In genomic region chr5:137077187-137077586, GRCm38 (mm10) we compare ENCODE assay signal across 17 mouse cellular contexts. TPM values are rescaled to one million over a fixed set of nuclear protein-coding genes. Genes with fewer than 3 reads are reported as not detected.
DNase-seq lines count a peak whose midpoint lies in the region; ATAC-seq and TF ChIP-seq lines count a peak whose summit lies in the region.
"Had no signal": no experiment of that assay in that cellular context is flagged by ENCODE, and none has a peak within 500 bp of the region (broad histone marks: within the 10 kb centered on the region; RNA-seq: fewer than 3 reads in every experiment).

No protein-coding gene starts in this region.

- no peak overlapping the region for H3K4me3 ChIP-seq in gastrocnemius, adult 2 months
- no peak overlapping the region for H3K4me3 ChIP-seq in intestine, embryonic 14.5 days (ENCODE audit: low read depth, low read length)
- no peak overlapping the region for H3K4me3 ChIP-seq in intestine, postnatal 0 days (ENCODE audit: low read depth, low read length)
- H3K4me3 ChIP-seq in C2C12 (ENCODE audit: insufficient read depth, poor library complexity, severe bottlenecking) = no peak overlapping the region
- H3K4me3 ChIP-seq in intestine, embryonic 16.5 days (ENCODE audit: low read length) = no peak overlapping the region
- H3K4me3 ChIP-seq: limb, embryonic 10.5 days; liver, embryonic 13.5 days had no signal

- H3K79me3 ChIP-seq in C2C12 (ENCODE audit: low read depth) = peaks cover 2% of the 10 kb centered on the region

- no peak for DNase-seq in gastrocnemius, adult 2 months
- no peak for DNase-seq in gastrocnemius, postnatal 4 days (ENCODE audit: low spot score in 2 of 2)
- DNase-seq in intestine, embryonic 14.5 days (ENCODE audit: low spot score) = no peak
- no peak for DNase-seq in cerebellum, postnatal 10 days
- no peak for DNase-seq in right cerebral cortex, adult 18-20 months
- DNase-seq: forebrain, postnatal 0 days; liver, embryonic 13.5 days; midbrain, embryonic 14.5 days; right cerebral cortex, postnatal 14 days; thymus, postnatal 25 days had no signal

- H3ac ChIP-seq in C2C12 (ENCODE audit: control insufficient read depth, insufficient read length, low read depth) = no peak overlapping the region

- H3K27ac ChIP-seq in gastrocnemius, adult 2 months = peak overlapping the region; percentile 94
- H3K27ac ChIP-seq in intestine, embryonic 14.5 days (ENCODE audit: low read depth) = peak overlapping the region; percentile 33; the same call in 1 of the 2 replicates
- no peak overlapping the region for H3K27ac ChIP-seq in intestine, postnatal 0 days (ENCODE audit: low read depth, low read length)
- H3K27ac ChIP-seq in intestine, embryonic 16.5 days (ENCODE audit: low read length) = 0 out of 2 replicates have a peak overlapping the region, but pooled peaks have one; percentile 25
- H3K27ac ChIP-seq: hindbrain, embryonic 14.5 days; limb, embryonic 10.5 days had no signal

- no peak overlapping the region for H3K9ac ChIP-seq in intestine, embryonic 14.5 days (ENCODE audit: low read length)
- no peak overlapping the region for H3K9ac ChIP-seq in intestine, postnatal 0 days (ENCODE audit: low read depth, low read length)
- H3K9ac ChIP-seq in intestine, embryonic 16.5 days (ENCODE audit: low read depth, low read length) = no peak overlapping the region
- H3K9ac ChIP-seq: forebrain, postnatal 0 days; hindbrain, embryonic 14.5 days; liver, embryonic 13.5 days had no signal

- H3K9me3 ChIP-seq in intestine, embryonic 14.5 days (ENCODE audit: control insufficient read depth, low read length) = no peaks in the 10 kb centered on the region
- no peaks in the 10 kb centered on the region for H3K9me3 ChIP-seq in intestine, postnatal 0 days (ENCODE audit: control insufficient read depth)
- no peaks in the 10 kb centered on the region for H3K9me3 ChIP-seq in intestine, embryonic 16.5 days (ENCODE audit: control insufficient read depth, low read length)
- H3K9me3 ChIP-seq: limb, embryonic 10.5 days; liver, embryonic 13.5 days had no signal

- H3K4me2 ChIP-seq in intestine, embryonic 14.5 days (ENCODE audit: low read length) = no peak overlapping the region
- H3K4me2 ChIP-seq in intestine, postnatal 0 days (replicated peaks; ENCODE audit: low read depth) = no peak overlapping the region
- H3K4me2 ChIP-seq in intestine, embryonic 16.5 days (ENCODE audit: low read depth, low read length) = no peak overlapping the region
- H3K4me2 ChIP-seq: hindbrain, embryonic 14.5 days had no signal

- TF ChIP-seq CTCF in gastrocnemius, adult 2 months (IDR thresholded peaks at IDR 0.05) = no peak
- no peak for TF ChIP-seq CTCF in intestine, postnatal 0 days (IDR thresholded peaks at IDR 0.05; ENCODE audit: low read depth)
- TF ChIP-seq CTCF in C2C12 (IDR thresholded peaks at IDR 0.05; ENCODE audit: control insufficient read depth, insufficient read depth, insufficient read length) = no peak

- no peak for ATAC-seq in intestine, embryonic 14.5 days (replicated peaks; ENCODE audit: low FRiP score, low TSS enrichment, low read depth)
- no peak for ATAC-seq in intestine, postnatal 0 days
- ATAC-seq in intestine, embryonic 16.5 days = no peak
- ATAC-seq: forebrain, postnatal 0 days had no signal

- H3K4me1 ChIP-seq in intestine, embryonic 14.5 days (replicated peaks; ENCODE audit: control insufficient read depth, insufficient read depth, low read length) = peaks cover 29% of the 10 kb centered on the region; the same call in 1 of the 2 replicates
- H3K4me1 ChIP-seq in intestine, postnatal 0 days (replicated peaks; ENCODE audit: control insufficient read depth, insufficient read depth, low read length) = no peaks in the 10 kb centered on the region
- H3K4me1 ChIP-seq in intestine, embryonic 16.5 days (ENCODE audit: control insufficient read depth, insufficient read depth, low read length) = peaks cover 47% of the 10 kb centered on the region

- no peaks in the 10 kb centered on the region for H3K36me3 ChIP-seq in intestine, embryonic 14.5 days (ENCODE audit: control insufficient read depth, insufficient read depth, low read length)
- H3K36me3 ChIP-seq in intestine, postnatal 0 days (ENCODE audit: control insufficient read depth, insufficient read depth) = no peaks in the 10 kb centered on the region
- H3K36me3 ChIP-seq in C2C12 (ENCODE audit: control insufficient read depth, insufficient read depth) = no peaks in the 10 kb centered on the region
- no peaks in the 10 kb centered on the region for H3K36me3 ChIP-seq in intestine, embryonic 16.5 days (ENCODE audit: control insufficient read depth, insufficient read depth, low read length)
- H3K36me3 ChIP-seq: limb, embryonic 10.5 days; liver, embryonic 13.5 days had no signal

- intact Hi-C loops in gastrocnemius, adult 2 months (cut with DNase I) = no loop called here

- H3K79me2 ChIP-seq in C2C12 (ENCODE audit: control insufficient read depth, insufficient read depth) = peaks cover 1% of the 10 kb centered on the region

- no peaks in the 10 kb centered on the region for H3K27me3 ChIP-seq in intestine, embryonic 14.5 days (replicated peaks; ENCODE audit: control insufficient read depth, insufficient read depth, low read length)
- no peaks in the 10 kb centered on the region for H3K27me3 ChIP-seq in intestine, postnatal 0 days (replicated peaks; ENCODE audit: control insufficient read depth, insufficient read depth, low read length)
- H3K27me3 ChIP-seq in C2C12 (ENCODE audit: control insufficient read depth, insufficient read depth, insufficient read length) = no peaks in the 10 kb centered on the region
- H3K27me3 ChIP-seq in intestine, embryonic 16.5 days (replicated peaks; ENCODE audit: control insufficient read depth, insufficient read depth, low read length) = no peaks in the 10 kb centered on the region
- H3K27me3 ChIP-seq: liver, embryonic 13.5 days had no signal

- WGBS in intestine, embryonic 14.5 days = 86% methylated on average over 7 of the region's 7 CpGs
- WGBS in intestine, postnatal 0 days = 79% methylated on average over 7 of the region's 7 CpGs
- 76% methylated on average over 7 of the region's 7 CpGs for WGBS in intestine, embryonic 16.5 days

TF ChIP-seq in C2C12, 6 proteins besides CTCF, POLR2A, EP300 and RAD21:
- TF ChIP-seq MAX (IDR thresholded peaks at IDR 0.05) (no peak), CEBPB (IDR thresholded peaks at IDR 0.05; ENCODE audit: low read depth) (peak; percentile 69), MYOG (IDR thresholded peaks at IDR 0.05; ENCODE audit: control insufficient read depth, extremely low read depth, insufficient read length) (no peak), MYOD1 (IDR thresholded peaks at IDR 0.05; ENCODE audit: control insufficient read depth, insufficient read length, low read depth) (no peak)

RNA-seq across cellular contexts. Expression of gene Serpine1, which starts 5.1 kb away (rescaled TPM):
- 1 to 10 TPM; 2.5 to 2.8 TPM for total RNA-seq in gastrocnemius, adult 2 months (2021)
- total RNA-seq in gastrocnemius, postnatal 4 days (2021) = 1 to 10 TPM; 3.6 to 4.9 TPM
- polyA plus RNA-seq in intestine, embryonic 14.5 days (2014; fragmentation: Nextera tagmentation; extraction: Ambion mirVana) = 0.34 and 0.36 TPM in 2 replicates
- 0.20 and 0.22 TPM in 2 replicates for polyA plus RNA-seq in intestine, postnatal 0 days (2015; fragmentation: Nextera tagmentation; extraction: Ambion mirVana)
- polyA plus RNA-seq in C2C12 (2012; fragmentation: generic; extraction: Trizol) = 131 TPM
- polyA plus RNA-seq in intestine, embryonic 16.5 days (2015; fragmentation: Nextera tagmentation; extraction: Ambion mirVana) = 0.24 and 0.29 TPM in 2 replicates

RNA-seq across cellular contexts. Expression of gene Ap1s1, which starts 31.3 kb away (rescaled TPM):
- total RNA-seq in gastrocnemius, adult 2 months (2021) = 10 to 100 TPM; 12.4 to 19.2 TPM
- 10 to 100 TPM; 67.3 to 68.0 TPM for total RNA-seq in gastrocnemius, postnatal 4 days (2021)
- 188 and 189 TPM in 2 replicates for polyA plus RNA-seq in intestine, embryonic 14.5 days (2014; fragmentation: Nextera tagmentation; extraction: Ambion mirVana)
- polyA plus RNA-seq in intestine, postnatal 0 days (2015; fragmentation: Nextera tagmentation; extraction: Ambion mirVana) = 229 and 232 TPM in 2 replicates
- 360 TPM for polyA plus RNA-seq in C2C12 (2012; fragmentation: generic; extraction: Trizol)
- polyA plus RNA-seq in intestine, embryonic 16.5 days (2015; fragmentation: Nextera tagmentation; extraction: Ambion mirVana) = 284 and 285 TPM in 2 replicates

RNA-seq across cellular contexts. Expression of gene Trim56, which starts 38.8 kb away (rescaled TPM):
- 1 to 10 TPM; 7.5 to 9.3 TPM for total RNA-seq in gastrocnemius, adult 2 months (2021)
- 10 to 100 TPM; 13.6 to 13.8 TPM for total RNA-seq in gastrocnemius, postnatal 4 days (2021)
- 8.5 and 9.7 TPM in 2 replicates for polyA plus RNA-seq in intestine, embryonic 14.5 days (2014; fragmentation: Nextera tagmentation; extraction: Ambion mirVana)
- 7.3 and 7.7 TPM in 2 replicates for polyA plus RNA-seq in intestine, postnatal 0 days (2015; fragmentation: Nextera tagmentation; extraction: Ambion mirVana)
- polyA plus RNA-seq in C2C12 (2012; fragmentation: generic; extraction: Trizol) = 7.4 TPM
- polyA plus RNA-seq in intestine, embryonic 16.5 days (2015; fragmentation: Nextera tagmentation; extraction: Ambion mirVana) = 5.5 and 6.5 TPM in 2 replicates

RNA-seq across cellular contexts. Expression of gene Vgf, which starts 51.0 kb away (rescaled TPM):
- total RNA-seq in gastrocnemius, adult 2 months (2021) = not detected
- not detected for total RNA-seq in gastrocnemius, postnatal 4 days (2021)
- polyA plus RNA-seq in intestine, embryonic 14.5 days (2014; fragmentation: Nextera tagmentation; extraction: Ambion mirVana) = 0.36 and 0.53 TPM in 2 replicates
- 1.3 and 1.6 TPM in 2 replicates for polyA plus RNA-seq in intestine, postnatal 0 days (2015; fragmentation: Nextera tagmentation; extraction: Ambion mirVana)
- 0.28 TPM for polyA plus RNA-seq in C2C12 (2012; fragmentation: generic; extraction: Trizol)
- polyA plus RNA-seq in intestine, embryonic 16.5 days (2015; fragmentation: Nextera tagmentation; extraction: Ambion mirVana) = 0.50 and 0.64 TPM in 2 replicates
- total RNA-seq: gastrocnemius, postnatal 25 days; megakaryocyte progenitor cell, adult 5-6 weeks had no signal
- polyA plus RNA-seq: liver, embryonic 13.5 days had no signal

Comparison
In these comparisons a context has a peak if more than half of its experiments do, and no peak if none do; other contexts are left out.
1. RNA of gene Serpine1, which starts 5.1 kb away (polyA plus RNA-seq): 131 TPM in C2C12 (single experiment); 0.34 to 0.36 TPM in intestine, embryonic 14.5 days, 0.24 to 0.29 TPM in intestine, embryonic 16.5 days and 0.20 to 0.22 TPM in intestine, postnatal 0 days; every median in the first group is over 10 times any median in the second.